14 mouse cellular contexts compared by ENCODE assay signal in genomic region chr12:85531638-85532037, GRCm38 (mm10). TPM values are rescaled to one million over a fixed set of nuclear protein-coding genes. Genes with fewer than 3 reads are reported as not detected.
DNase-seq lines count a peak whose midpoint lies in the region; ATAC-seq lines count a peak whose summit lies in the region.
"Had no signal": no experiment of that assay in that cellular context is flagged by ENCODE, and none has a peak within 500 bp of the region (broad histone marks: within the 10 kb centered on the region; RNA-seq: fewer than 3 reads in every experiment).

No protein-coding gene starts in this region.

- intact Hi-C loops in heart, postnatal 36 days (cut with DNase I): loop anchor here (1.0 to 5.0 kb wide), 2 partner anchors 41 to 68 kb away; partner anchors contain the start of gene Jdp2

- H3K4me3 ChIP-seq in neural tube, embryonic 15.5 days (replicated peaks): no peak overlapping the region
- no peak overlapping the region for H3K4me3 ChIP-seq in forebrain, embryonic 10.5 days
- H3K4me3 ChIP-seq: forebrain, embryonic 15.5 days; limb, embryonic 13.5 days; midbrain, embryonic 15.5 days had no signal

- H3K27me3 ChIP-seq in neural tube, embryonic 15.5 days (replicated peaks): no peaks in the 10 kb centered on the region
- H3K27me3 ChIP-seq in forebrain, embryonic 10.5 days (ENCODE audit: poor library complexity, severe bottlenecking): no peaks in the 10 kb centered on the region
- H3K27me3 ChIP-seq: forebrain, embryonic 15.5 days; limb, embryonic 13.5 days; midbrain, embryonic 15.5 days had no signal

- no peak for ATAC-seq in neural tube, embryonic 15.5 days (ENCODE audit: low FRiP score)
- ATAC-seq: forebrain, embryonic 15.5 days; inflammation-experienced regulatory T-cells, adult 6 months; midbrain, embryonic 15.5 days had no signal

- H3K27ac ChIP-seq in neural tube, embryonic 15.5 days (replicated peaks): no peak overlapping the region
- no peak overlapping the region for H3K27ac ChIP-seq in forebrain, embryonic 10.5 days
- H3K27ac ChIP-seq: forebrain, embryonic 15.5 days; limb, embryonic 13.5 days; midbrain, embryonic 15.5 days had no signal

- no peak overlapping the region for H3K9ac ChIP-seq in neural tube, embryonic 15.5 days (replicated peaks)
- H3K9ac ChIP-seq: forebrain, embryonic 15.5 days; limb, embryonic 13.5 days; midbrain, embryonic 15.5 days had no signal

- DNase-seq in heart, postnatal 36 days: peak; percentile 23 to 30
- DNase-seq in heart, adult 9 months (ENCODE audit: low spot score in 2 of 2): no peak
- DNase-seq in thymus, postnatal 0 days (ENCODE audit: low spot score): peak; percentile 17
- DNase-seq in thymus, postnatal 10 days (ENCODE audit: low spot score in 2 of 2): no peak
- peak; percentile 29 for DNase-seq in lung, postnatal 14 days
- no peak for DNase-seq in urinary bladder, postnatal 36 days (ENCODE audit: low spot score in 2 of 2)
- DNase-seq in forebrain, embryonic 10.5 days (ENCODE audit: extremely low spot score, low spot score): no peak
- DNase-seq: cerebellum, adult 11-12 months had no signal

- no peaks in the 10 kb centered on the region for H3K9me3 ChIP-seq in neural tube, embryonic 15.5 days (replicated peaks)
- no peaks in the 10 kb centered on the region for H3K9me3 ChIP-seq in forebrain, embryonic 10.5 days
- H3K9me3 ChIP-seq: forebrain, embryonic 15.5 days; limb, embryonic 13.5 days; midbrain, embryonic 15.5 days had no signal

- no peaks in the 10 kb centered on the region for H3K4me1 ChIP-seq in neural tube, embryonic 15.5 days
- no peaks in the 10 kb centered on the region for H3K4me1 ChIP-seq in forebrain, embryonic 10.5 days
- H3K4me1 ChIP-seq: forebrain, embryonic 15.5 days; midbrain, embryonic 15.5 days had no signal

- WGBS in neural tube, embryonic 15.5 days: 83% methylated on average over 1 of the region's 1 CpGs
- WGBS in forebrain, embryonic 10.5 days: 76% methylated on average over 1 of the region's 1 CpGs

- H3K4me2 ChIP-seq in neural tube, embryonic 15.5 days: no peak overlapping the region
- H3K4me2 ChIP-seq: forebrain, embryonic 15.5 days; heart, embryonic 11.5 days; limb, embryonic 13.5 days; midbrain, embryonic 15.5 days had no signal

- no peaks in the 10 kb centered on the region for H3K36me3 ChIP-seq in neural tube, embryonic 15.5 days
- no peaks in the 10 kb centered on the region for H3K36me3 ChIP-seq in forebrain, embryonic 10.5 days (replicated peaks)
- H3K36me3 ChIP-seq: forebrain, embryonic 15.5 days; limb, embryonic 13.5 days; midbrain, embryonic 15.5 days had no signal

RNA-seq across cellular contexts. Expression of gene Fos, which starts 57.9 kb away (rescaled TPM):
- 10 to 100 TPM in 1 of 2 experiments, 1 to 10 TPM in 1; 2.5 to 24.3 TPM for total RNA-seq in heart, postnatal 36 days (2021)
- 3.9 and 4.9 TPM in 2 replicates for polyA plus RNA-seq in thymus, postnatal 0 days (2015; fragmentation: Nextera tagmentation; extraction: Ambion mirVana)
- polyA plus RNA-seq in neural tube, embryonic 15.5 days (2015; fragmentation: Nextera tagmentation; extraction: Ambion mirVana): 5.7 and 6.0 TPM in 2 replicates
- 0.34 and 1.2 TPM in 2 replicates for polyA plus RNA-seq in forebrain, embryonic 10.5 days (2016; fragmentation: Nextera tagmentation; extraction: Ambion mirVana)

Comparison
In these comparisons a context has a peak if more than half of its experiments do, and no peak if none do; other contexts are left out.
1. DNase-seq: peak in heart, postnatal 36 days (2 of 2), thymus, postnatal 0 days (single experiment) and lung, postnatal 14 days (single experiment); none in heart, adult 9 months (0 of 2), thymus, postnatal 10 days (0 of 2), urinary bladder, postnatal 36 days (0 of 2) and forebrain, embryonic 10.5 days (single experiment).